Mouse (Mus musculus) gastrocnemius, postnatal 4 days (tissue): ENCODE data around the gene Gm6465. TPM values are rescaled to one million over a fixed set of nuclear protein-coding genes. Genes with fewer than 3 reads are reported as not detected.
"Not testable (repeated sequence)": the region's sequence is repeated elsewhere in the genome, so short reads cannot be mapped to it uniquely, and the experiment has no call there.

Experiments used
- DNase-seq, 2 experiments: peaks; one replicate each; pipeline ENCODE4 v3.0.0; 2021 to 2022; ENCODE audit warnings: low spot score in 2 of 2, mixed read lengths in 2 of 2
- long read RNA-seq, 2 experiments: library from polyadenylated mRNA; stranded (forward); transcript quantifications; one replicate each; pipeline ENCODE4 v2.0.0; 2021
- total RNA-seq, 2 experiments: library from RNA; stranded (reverse); gene quantifications; 2 replicates each; pipeline ENCODE4 v1.2.3; 2021

Gm6465 gene
- not detected for total RNA-seq
- long read RNA-seq, experiment 1 = 0 reads
- long read RNA-seq, experiment 2 = 0 reads

DNA sequence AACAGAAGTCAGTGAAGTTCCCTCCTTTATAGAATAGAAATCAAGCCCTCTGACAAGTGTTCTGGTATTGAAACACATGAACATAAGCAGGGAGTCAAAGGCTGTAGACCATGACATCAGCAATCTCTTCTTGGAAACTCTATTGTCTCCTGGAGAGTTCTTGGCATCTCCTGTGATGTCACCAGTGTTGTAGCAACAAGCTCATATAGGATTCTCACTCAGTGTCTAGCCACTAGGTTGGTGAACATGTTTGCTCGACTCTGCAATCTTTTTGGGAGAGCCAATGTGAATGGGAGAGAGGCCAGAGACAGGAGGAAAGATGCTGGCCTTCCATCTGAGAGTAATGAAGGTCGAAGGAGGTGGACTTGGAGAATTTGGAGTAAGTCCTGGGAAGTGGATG lies at the start of gene Gm6465:
Gm6465 (plus strand) TSS at position 301 of the 400 bp plus-strand sequence.
- DNase-seq = not testable (repeated sequence)

- DNase-seq = not testable (repeated sequence)
These were observed 485 bp downstream of the Gm6465 start for GRCm38 (mm10) chr5:11845824-11846223.

DNA sequence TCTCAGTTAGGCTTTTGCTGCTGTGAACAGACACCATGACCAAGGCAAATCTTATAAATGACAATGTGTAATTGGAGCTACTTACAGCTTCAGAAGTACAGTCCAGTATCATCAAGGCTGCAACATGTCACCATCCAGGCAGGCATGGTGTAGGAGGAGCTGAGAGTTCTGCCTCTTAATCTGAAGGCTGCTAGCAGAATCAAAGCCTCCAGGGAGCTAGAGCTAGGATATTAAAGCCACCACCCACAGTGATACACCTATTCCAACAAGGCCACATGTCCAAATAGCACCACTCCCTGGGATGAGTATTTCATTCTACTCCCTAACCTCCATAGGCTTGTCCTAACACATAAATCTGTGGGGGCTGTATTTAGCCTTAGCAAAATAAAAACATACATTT lies 12.6 kb downstream of the Gm6465 start:
- DNase-seq = not testable (repeated sequence)

Other genes starting within 250 kb of the Gm6465 start
- not detected for gene Gm8922, start 163.6 kb upstream of the Gm6465 start, total RNA-seq
- not detected for gene Gm8926, start 75.0 kb upstream of the Gm6465 start, total RNA-seq
- not detected for gene 4933402N22Rik, start 72.5 kb downstream of the Gm6465 start, total RNA-seq